Mouse (Mus musculus): ENCODE results near the gene Lix1.

Gene Lix1

GRCm38 (mm10) chr17:17402222-17403004, at the start of gene Lix1:
TSS of gene Lix1 (plus strand) at chr17:17402672.
- WGBS = 18% methylated on average over 6 of the region's 6 CpGs

GRCm38 (mm10) chr17:17373550-17373917, 28.9 kb upstream of the Lix1 start:
- 3% methylated on average over 6 of the region's 6 CpGs for WGBS

- 0% methylated on average over 48 of the region's 48 CpGs for WGBS
These were observed 28.3 kb upstream of the Lix1 start, which contains the start of gene Riok2 for GRCm38 (mm10) chr17:17373918-17374910. TSS of gene Riok2 (plus strand) at chr17:17374309.

- 62% methylated on average over 3 of the region's 3 CpGs for WGBS
These were observed 26.9 kb upstream of the Lix1 start for GRCm38 (mm10) chr17:17375581-17375980.

GRCm38 (mm10) chr17:17383703-17384102, 18.8 kb upstream of the Lix1 start:
- 94% methylated on average over 4 of the region's 4 CpGs for WGBS

- WGBS = 88% methylated on average over 3 of the region's 3 CpGs
These were observed 18.0 kb upstream of the Lix1 start for GRCm38 (mm10) chr17:17384502-17384901.

GRCm38 (mm10) chr17:17386117-17386516, 16.4 kb upstream of the Lix1 start:
- 58% methylated on average over 2 of the region's 2 CpGs for WGBS

GRCm38 (mm10) chr17:17391823-17392222, 10.6 kb upstream of the Lix1 start:
- 88% methylated on average over 4 of the region's 4 CpGs for WGBS

GRCm38 (mm10) chr17:17392863-17393262, 9.6 kb upstream of the Lix1 start:
- 57% methylated on average over 7 of the region's 7 CpGs for WGBS

- WGBS = 39% methylated on average over 6 of the region's 6 CpGs
These were observed 9.2 kb upstream of the Lix1 start for GRCm38 (mm10) chr17:17393300-17393699.

- 13% methylated on average over 4 of the region's 4 CpGs for WGBS
These were observed 8.1 kb upstream of the Lix1 start for GRCm38 (mm10) chr17:17394336-17394735.

- WGBS = 31% methylated on average over 1 of the region's 1 CpGs
These were observed 5.6 kb upstream of the Lix1 start for GRCm38 (mm10) chr17:17396869-17397268.

GRCm38 (mm10) chr17:17398664-17399063, 3.8 kb upstream of the Lix1 start:
- WGBS = 85% methylated on average over 2 of the region's 2 CpGs

- 15% methylated on average over 5 of the region's 5 CpGs for WGBS
These were observed 566 bp downstream of the Lix1 start for GRCm38 (mm10) chr17:17403038-17403437.

- WGBS = 34% methylated on average over 3 of the region's 3 CpGs
These were observed 1.2 kb downstream of the Lix1 start for GRCm38 (mm10) chr17:17403578-17404112.

GRCm38 (mm10) chr17:17404811-17405544, 2.5 kb downstream of the Lix1 start:
- 21% methylated on average over 8 of the region's 8 CpGs for WGBS

GRCm38 (mm10) chr17:17405606-17406005, 3.1 kb downstream of the Lix1 start:
- WGBS = 21% methylated on average over 1 of the region's 1 CpGs

GRCm38 (mm10) chr17:17408137-17408536, 5.7 kb downstream of the Lix1 start:
- 73% methylated on average over 6 of the region's 6 CpGs for WGBS

GRCm38 (mm10) chr17:17408720-17409478, 6.4 kb downstream of the Lix1 start:
- WGBS = 75% methylated on average over 6 of the region's 6 CpGs

- WGBS = 44% methylated on average over 2 of the region's 2 CpGs
These were observed 7.1 kb downstream of the Lix1 start for GRCm38 (mm10) chr17:17409601-17410000.

- 65% methylated on average over 2 of the region's 2 CpGs for WGBS
These were observed 9.0 kb downstream of the Lix1 start for GRCm38 (mm10) chr17:17411443-17411842.

Data from cerebral cortex, adult 2 months (tissue).